Mouse (Mus musculus) liver, adult 2 months (tissue): ENCODE measurements around the gene Ndc1.

Experiments used
- CTCF ChIP-seq: fragments of 200-500 bp; IDR thresholded peaks from 2 replicates; pipeline ENCODE4 v1.5.1; 2011; ENCODE audit warnings: low read depth, low read length, control low read depth
- POLR2A ChIP-seq: fragments of 200-500 bp; IDR thresholded peaks from 2 replicates; pipeline ENCODE4 v1.6.1; 2011; ENCODE audit warnings: low read length, control low read depth; ENCODE audit not compliant: insufficient read depth; ENCODE audit errors: extremely low read depth

DNA sequence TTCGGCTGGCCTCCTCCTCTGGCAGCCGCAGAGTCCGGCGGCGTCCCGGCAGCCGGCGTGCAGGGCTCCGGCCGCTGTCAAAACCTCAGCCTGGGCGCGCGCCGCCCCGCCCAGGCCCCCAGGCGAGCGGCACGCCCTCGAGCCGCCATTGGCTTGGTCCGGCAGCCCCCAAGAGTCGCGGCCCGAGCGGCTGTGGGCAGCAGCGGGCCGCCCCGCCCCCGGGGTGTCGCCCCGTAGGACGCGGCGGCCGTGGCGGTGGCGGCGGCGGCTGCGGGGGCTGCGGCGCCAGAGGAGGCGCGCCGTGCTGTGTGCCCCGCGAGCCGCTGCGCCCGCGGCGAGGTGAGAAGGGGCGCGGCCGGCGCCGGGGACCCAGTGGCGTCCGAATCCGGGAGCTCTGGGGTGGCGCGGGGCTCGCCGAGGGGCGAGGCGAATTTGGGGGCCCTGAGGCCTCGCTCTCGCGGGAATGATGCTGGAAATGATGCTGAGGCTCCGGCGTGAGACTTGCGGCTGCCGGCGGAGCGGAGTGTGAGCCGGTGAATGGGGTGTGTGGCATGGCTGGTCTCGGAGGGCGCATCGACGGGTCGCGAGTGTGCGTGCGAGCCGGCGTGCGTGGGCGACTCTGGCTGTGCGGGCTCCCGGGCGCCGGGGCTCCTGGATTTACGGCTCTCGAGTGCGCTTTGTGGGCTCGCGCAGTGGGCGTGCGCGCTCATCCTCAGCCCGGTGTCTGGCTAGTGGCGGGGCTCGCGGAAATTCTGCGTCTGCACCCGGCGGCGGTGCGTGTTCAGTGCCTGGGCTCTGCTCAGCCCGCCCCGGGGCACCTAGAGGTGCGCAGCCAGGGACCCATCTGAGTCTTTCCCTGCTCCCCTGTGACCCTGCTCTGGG is 67.0 kb downstream of the Ndc1 start, which contains the start of gene Glis1:
- TF ChIP-seq CTCF (no peak), POLR2A (no peak)
